Mouse (Mus musculus) spleen, postnatal 4 days (tissue): ENCODE results near the gene Pld6.

Experiments
- DNase-seq, 2 experiments: peaks; one replicate each; pipeline ENCODE4 v3.0.0; 2022; ENCODE audit warnings: low spot score in 2 of 2

Pld6 gene

GRCm38 (mm10) chr11:59787199-59787781, at the start of gene Pld6:
TSS of gene Pld6 (minus strand) at chr11:59787645.
- DNase-seq, result peak; percentile 56 to 78

GRCm38 (mm10) chr11:59821625-59822024, 34.2 kb upstream of the Pld6 start:
- DNase-seq, result no peak

- no peak for DNase-seq
These were observed 30.5 kb upstream of the Pld6 start for GRCm38 (mm10) chr11:59817916-59818315.

GRCm38 (mm10) chr11:59815482-59816065, 28.1 kb upstream of the Pld6 start:
- no peak for DNase-seq

- no peak for DNase-seq
These were observed 27.5 kb upstream of the Pld6 start for GRCm38 (mm10) chr11:59814936-59815335.

GRCm38 (mm10) chr11:59814311-59814710, 26.9 kb upstream of the Pld6 start:
- no peak for DNase-seq

- DNase-seq, result no peak
These were observed 25.8 kb upstream of the Pld6 start for GRCm38 (mm10) chr11:59813276-59813675.

- no peak for DNase-seq
These were observed 23.8 kb upstream of the Pld6 start for GRCm38 (mm10) chr11:59811211-59811610.

- no peak for DNase-seq
These were observed 23.2 kb upstream of the Pld6 start for GRCm38 (mm10) chr11:59810480-59811158.

- peak; percentile 83 to 93 for DNase-seq
These were observed 22.4 kb upstream of the Pld6 start, which contains the start of gene Flcn for GRCm38 (mm10) chr11:59809670-59810474. TSS of gene Flcn (minus strand) at chr11:59810016.

- no peak for DNase-seq
These were observed 21.7 kb upstream of the Pld6 start for GRCm38 (mm10) chr11:59809071-59809669.

GRCm38 (mm10) chr11:59808170-59808960, 20.9 kb upstream of the Pld6 start:
- DNase-seq, result no peak

- DNase-seq, result no peak
These were observed 18.2 kb upstream of the Pld6 start for GRCm38 (mm10) chr11:59805656-59806055.

- no peak for DNase-seq
These were observed 17.8 kb upstream of the Pld6 start for GRCm38 (mm10) chr11:59805256-59805655.

- no peak for DNase-seq
These were observed 17.1 kb upstream of the Pld6 start for GRCm38 (mm10) chr11:59804409-59805110.

- no peak for DNase-seq
These were observed 16.1 kb upstream of the Pld6 start for GRCm38 (mm10) chr11:59803516-59803915.

- DNase-seq, result no peak
These were observed 14.4 kb upstream of the Pld6 start for GRCm38 (mm10) chr11:59801881-59802280.

- no peak for DNase-seq
These were observed 13.0 kb upstream of the Pld6 start for GRCm38 (mm10) chr11:59800412-59800811.

GRCm38 (mm10) chr11:59793390-59793789, 5.9 kb upstream of the Pld6 start:
- no peak for DNase-seq

GRCm38 (mm10) chr11:59789311-59789710, 1.9 kb upstream of the Pld6 start:
- no peak for DNase-seq
